Mouse (Mus musculus): Measurements from ENCODE around the gene Gm49403.

DNA sequence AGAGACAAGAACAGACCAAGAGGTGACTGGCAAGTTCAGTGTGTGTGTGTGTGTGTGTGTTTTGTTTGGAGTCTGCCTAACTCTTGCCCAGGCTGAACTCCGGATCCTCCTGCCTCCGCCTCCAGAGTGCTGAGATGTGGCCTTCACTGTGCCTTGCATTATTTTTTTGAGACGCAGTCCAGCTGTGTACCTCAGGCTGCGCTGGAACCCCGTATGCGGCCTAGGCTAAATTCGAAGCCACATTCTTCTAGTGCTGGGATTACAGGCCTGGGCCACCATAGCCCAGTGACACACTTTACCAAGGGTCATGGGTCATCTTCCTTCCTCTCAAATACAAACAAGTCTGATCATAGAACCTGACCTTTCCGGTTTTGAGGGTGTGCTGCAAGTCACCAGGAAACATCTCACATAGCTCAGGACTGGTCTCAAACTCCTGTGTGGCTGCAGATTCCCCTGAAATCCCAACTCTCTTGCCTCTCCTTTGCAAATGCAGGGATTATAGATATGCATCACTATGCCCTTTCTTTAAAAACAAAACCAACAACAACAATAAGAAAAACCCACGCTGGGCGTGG is 11.4 kb upstream of the Gm49403 start:
- TF ChIP-seq CTCF (IDR thresholded peaks at IDR 0.05; ENCODE audit: insufficient read depth, low read length) (no peak), POLR2A (IDR thresholded peaks at IDR 0.05; ENCODE audit: borderline replicate concordance, extremely low read depth, low read depth, low read length) (no peak)

All from lung, adult 2 months (tissue).